Comparison of ENCODE assay signal across 8 mouse cellular contexts in the genomic region with DNA sequence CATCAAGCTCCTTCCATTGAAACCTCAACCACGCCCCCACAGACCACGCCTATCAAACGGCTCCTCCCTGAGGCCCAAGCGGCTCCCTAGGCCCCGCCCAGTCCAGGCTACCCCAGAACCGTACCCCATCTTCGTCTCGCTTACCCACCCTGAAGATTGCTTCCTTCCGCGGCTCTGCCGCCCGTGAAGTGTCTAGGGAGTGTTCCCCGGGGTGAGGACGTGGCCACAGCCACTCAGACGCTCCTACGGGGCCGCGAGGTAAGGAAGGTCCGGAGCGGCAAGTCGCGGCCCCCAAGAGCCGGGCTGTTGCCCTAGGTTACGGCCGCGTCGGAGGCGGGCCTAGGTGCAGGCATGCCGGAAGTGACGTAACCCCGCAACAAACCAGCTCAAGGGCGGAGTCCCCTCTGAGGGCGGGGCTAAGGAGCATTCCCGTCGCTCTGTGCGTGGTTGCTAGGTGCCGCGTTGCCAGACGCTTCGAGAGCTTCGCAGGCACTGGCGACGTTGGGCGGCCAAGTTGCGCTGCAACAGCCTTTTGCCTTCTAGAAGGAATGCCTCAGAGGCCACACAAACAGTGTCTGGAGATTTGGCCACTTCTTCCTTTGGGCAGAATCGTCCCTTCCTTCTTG. TPM values are rescaled to one million over a fixed set of nuclear protein-coding genes. Genes with fewer than 3 reads are reported as not detected.
DNase-seq lines count a peak whose midpoint lies in the region; ATAC-seq lines count a peak whose summit lies in the region.

Gene 1700030J22Rik, minus strand, starts transcription at position 329 of the 626 bp plus-strand sequence.

- intact Hi-C loops in gastrocnemius, postnatal 14 days (cut with DNase I; ENCODE audit: low total_unique reads), result loop anchor here (5.0 kb wide), 1 partner anchor 36 kb away; the partner anchor contains the start of gene Atmin
- intact Hi-C loops in left cerebral cortex, postnatal 10 days (cut with DNase I), result loop anchor here (5.0 kb wide), 1 partner anchor 36 kb away; the partner anchor contains the start of gene Atmin

- DNase-seq in adrenal gland, adult (ENCODE audit: inconsistent age in 2 of 2, low spot score in 1 of 2), result peak; percentile 99 to 100
- peak; percentile 99 for DNase-seq in embryo, embryonic 10.5 days (ENCODE audit: low spot score)
- DNase-seq in gastrocnemius, postnatal 14 days, result peak; percentile 98
- peak; percentile 97 to 99 for DNase-seq in left cerebral cortex, postnatal 10 days (ENCODE audit: extremely low spot score in 1 of 2, low spot score in 2 of 2)
- DNase-seq in right cerebral cortex, postnatal 25 days, result peak; percentile 99
- peak; percentile 97 to 98 for DNase-seq in urinary bladder, postnatal 4 days (ENCODE audit: low spot score in 2 of 2)

- ATAC-seq in inflammation-experienced regulatory T-cells, adult 6 months, result peak; percentile 95
- peak; percentile 96 for ATAC-seq in megakaryocyte-erythroid progenitor cell, adult 5-6 weeks (replicated peaks; ENCODE audit: low FRiP score, low TSS enrichment, poor library complexity, severe bottlenecking)

RNA-seq across cellular contexts. Expression of gene 1700030J22Rik, which starts in this region (rescaled TPM):
- under 1 TPM; 0.14 to 0.24 TPM for total RNA-seq in gastrocnemius, postnatal 14 days (2021)
- under 1 TPM in 1 of 3 experiments, not detected in 2; 0.25 TPM for polyA plus RNA-seq in inflammation-experienced regulatory T-cells, adult 6 months (2017; shearing (Covaris generic))
- total RNA-seq in left cerebral cortex, postnatal 10 days (2021), result 10 to 100 TPM; 11.3 to 12.5 TPM
- total RNA-seq in megakaryocyte-erythroid progenitor cell, adult 5-6 weeks (2014; fragmentation: Nextera tagmentation), result 0.64 TPM in 1 of 2 replicates, not detected in the other
- total RNA-seq in megakaryocyte-erythroid progenitor cell, adult 5-6 weeks (2017), result 0.38 TPM in 1 of 2 replicates, not detected in the other

Comparison
In these comparisons a context has a peak if more than half of its experiments do, and no peak if none do; other contexts are left out.
1. Peak in every context shown above with its lines: DNase-seq and ATAC-seq.
2. RNA of gene 1700030J22Rik (total RNA-seq): 11.3 to 12.5 TPM in left cerebral cortex, postnatal 10 days; 0.38 to 0.64 TPM in megakaryocyte-erythroid progenitor cell, adult 5-6 weeks and 0.14 to 0.24 TPM in gastrocnemius, postnatal 14 days; every median in the first group is over 4 times any median in the second.
3. Peak in DNase-seq in gastrocnemius, postnatal 14 days; RNA of the gene not detected or under 1 TPM.
4. Peak in ATAC-seq in inflammation-experienced regulatory T-cells, adult 6 months; RNA of the gene not detected or under 1 TPM.
5. Peak in ATAC-seq in megakaryocyte-erythroid progenitor cell, adult 5-6 weeks; RNA of the gene not detected or under 1 TPM.